Mouse (Mus musculus): ENCODE measurements around the gene Lars2. TPM values are rescaled to one million over a fixed set of nuclear protein-coding genes. Genes with fewer than 3 reads are reported as not detected.

Gene Lars2
- total and polyA plus RNA-seq, 2 experiments from 2014 or later = 33.1 to 986 TPM

- no peak overlapping the region for H3K4me3 ChIP-seq (ENCODE audit: low read depth, low read length)
- peaks cover 6% of the 10 kb centered on the region; the same call in 1 of the 2 replicates for H3K36me3 ChIP-seq (replicated peaks; ENCODE audit: control insufficient read depth, insufficient read depth, low read length)
- H3K9ac ChIP-seq (replicated peaks; ENCODE audit: low read depth, low read length) = no peak overlapping the region
- DNase-seq (ENCODE audit: low spot score) = no peak
- 82% methylated on average over 6 of the region's 6 CpGs for WGBS
- ATAC-seq (ENCODE audit: insufficient read depth, low read depth) = no peak
- no peak overlapping the region for H3K27ac ChIP-seq (ENCODE audit: low read depth)
- TF ChIP-seq CTCF (IDR thresholded peaks at IDR 0.05; ENCODE audit: low read depth) = no peak
- H3K9me3 ChIP-seq (replicated peaks; ENCODE audit: control insufficient read depth, low read length) = no peaks in the 10 kb centered on the region
- H3K4me2 ChIP-seq (ENCODE audit: low read depth, low read length) = no peak overlapping the region
- no peaks in the 10 kb centered on the region for H3K27me3 ChIP-seq (ENCODE audit: control insufficient read depth, insufficient read depth, low read length)
- H3K4me1 ChIP-seq (ENCODE audit: control insufficient read depth, insufficient read depth) = no peaks in the 10 kb centered on the region
These were observed 31.0 kb downstream of the Lars2 start for GRCm38 (mm10) chr9:123397701-123398100.

- no peak overlapping the region for H3K27ac ChIP-seq (ENCODE audit: low read depth)
- H3K4me1 ChIP-seq (ENCODE audit: control insufficient read depth, insufficient read depth) = no peaks in the 10 kb centered on the region
- no peak for DNase-seq (ENCODE audit: low spot score)
- no peak for ATAC-seq (ENCODE audit: insufficient read depth, low read depth)
- no peak overlapping the region for H3K4me3 ChIP-seq (ENCODE audit: low read depth, low read length)
- H3K36me3 ChIP-seq (replicated peaks; ENCODE audit: control insufficient read depth, insufficient read depth, low read length) = peaks cover 6% of the 10 kb centered on the region; the same call in 1 of the 2 replicates
- no peak for TF ChIP-seq EP300 (IDR thresholded peaks at IDR 0.05; ENCODE audit: low read depth)
- TF ChIP-seq CTCF (IDR thresholded peaks at IDR 0.05; ENCODE audit: low read depth) = no peak
- H3K4me2 ChIP-seq (ENCODE audit: low read depth, low read length) = no peak overlapping the region
- H3K9ac ChIP-seq (replicated peaks; ENCODE audit: low read depth, low read length) = no peak overlapping the region
- H3K27me3 ChIP-seq (ENCODE audit: control insufficient read depth, insufficient read depth, low read length) = no peaks in the 10 kb centered on the region
- no peaks in the 10 kb centered on the region for H3K9me3 ChIP-seq (replicated peaks; ENCODE audit: control insufficient read depth, low read length)
- WGBS = 77% methylated on average over 3 of the region's 3 CpGs
These were observed 35.5 kb downstream of the Lars2 start for GRCm38 (mm10) chr9:123402215-123402614.

GRCm38 (mm10) chr9:123403031-123403430 lies 36.3 kb downstream of the Lars2 start:
- no peak overlapping the region for H3K27ac ChIP-seq (ENCODE audit: low read depth)
- no peak overlapping the region for H3K4me3 ChIP-seq (ENCODE audit: low read depth, low read length)
- H3K9ac ChIP-seq (replicated peaks; ENCODE audit: low read depth, low read length) = no peak overlapping the region
- no peaks in the 10 kb centered on the region for H3K4me1 ChIP-seq (ENCODE audit: control insufficient read depth, insufficient read depth)
- peaks cover 6% of the 10 kb centered on the region; the same call in 1 of the 2 replicates for H3K36me3 ChIP-seq (replicated peaks; ENCODE audit: control insufficient read depth, insufficient read depth, low read length)
- TF ChIP-seq EP300 (IDR thresholded peaks at IDR 0.05; ENCODE audit: low read depth) (no peak), CTCF (IDR thresholded peaks at IDR 0.05; ENCODE audit: low read depth) (no peak)
- H3K27me3 ChIP-seq (ENCODE audit: control insufficient read depth, insufficient read depth, low read length) = no peaks in the 10 kb centered on the region
- H3K9me3 ChIP-seq (replicated peaks; ENCODE audit: control insufficient read depth, low read length) = no peaks in the 10 kb centered on the region
- no peak for DNase-seq (ENCODE audit: low spot score)
- WGBS = 43% methylated on average over 3 of the region's 3 CpGs
- ATAC-seq (ENCODE audit: insufficient read depth, low read depth) = no peak
- H3K4me2 ChIP-seq (ENCODE audit: low read depth, low read length) = no peak overlapping the region

- DNase-seq (ENCODE audit: low spot score) = no peak
- H3K9me3 ChIP-seq (replicated peaks; ENCODE audit: control insufficient read depth, low read length) = no peaks in the 10 kb centered on the region
- no peak overlapping the region for H3K9ac ChIP-seq (replicated peaks; ENCODE audit: low read depth, low read length)
- no peaks in the 10 kb centered on the region for H3K27me3 ChIP-seq (ENCODE audit: control insufficient read depth, insufficient read depth, low read length)
- no peaks in the 10 kb centered on the region for H3K4me1 ChIP-seq (ENCODE audit: control insufficient read depth, insufficient read depth)
- no peaks in the 10 kb centered on the region; the same call in 1 of the 2 replicates for H3K36me3 ChIP-seq (replicated peaks; ENCODE audit: control insufficient read depth, insufficient read depth, low read length)
- H3K4me2 ChIP-seq (ENCODE audit: low read depth, low read length) = no peak overlapping the region
- no peak for TF ChIP-seq EP300 (IDR thresholded peaks at IDR 0.05; ENCODE audit: low read depth)
- TF ChIP-seq CTCF (IDR thresholded peaks at IDR 0.05; ENCODE audit: low read depth) = no peak
- no peak overlapping the region for H3K27ac ChIP-seq (ENCODE audit: low read depth)
- H3K4me3 ChIP-seq (ENCODE audit: low read depth, low read length) = no peak overlapping the region
- ATAC-seq (ENCODE audit: insufficient read depth, low read depth) = no peak
- WGBS = 88% methylated on average over 1 of the region's 1 CpGs
These were observed 38.5 kb downstream of the Lars2 start for GRCm38 (mm10) chr9:123405231-123405630.

GRCm38 (mm10) chr9:123408771-123409170 lies 42.0 kb downstream of the Lars2 start:
- DNase-seq (ENCODE audit: low spot score) = no peak

GRCm38 (mm10) chr9:123429863-123430262 lies 63.1 kb downstream of the Lars2 start:
- H3K27me3 ChIP-seq (ENCODE audit: control insufficient read depth, insufficient read depth, low read length) = no peaks in the 10 kb centered on the region
- 94% methylated on average over 4 of the region's 4 CpGs for WGBS
- DNase-seq (ENCODE audit: low spot score) (no peak), ATAC-seq (ENCODE audit: insufficient read depth, low read depth) (no peak)
- no peak overlapping the region for H3K27ac ChIP-seq (ENCODE audit: low read depth)
- H3K9ac ChIP-seq (replicated peaks; ENCODE audit: low read depth, low read length) = no peak overlapping the region
- H3K4me3 ChIP-seq (ENCODE audit: low read depth, low read length) = no peak overlapping the region
- H3K36me3 ChIP-seq (replicated peaks; ENCODE audit: control insufficient read depth, insufficient read depth, low read length) = peaks cover 45% of the 10 kb centered on the region
- no peak overlapping the region for H3K4me2 ChIP-seq (ENCODE audit: low read depth, low read length)
- no peaks in the 10 kb centered on the region for H3K4me1 ChIP-seq (ENCODE audit: control insufficient read depth, insufficient read depth)
- TF ChIP-seq EP300 (IDR thresholded peaks at IDR 0.05; ENCODE audit: low read depth) (no peak), CTCF (IDR thresholded peaks at IDR 0.05; ENCODE audit: low read depth) (no peak)
- H3K9me3 ChIP-seq (replicated peaks; ENCODE audit: control insufficient read depth, low read length) = no peaks in the 10 kb centered on the region

More at GRCm38 (mm10) chr9:123408771-123409170, 42.0 kb downstream of the Lars2 start:
- 83% methylated on average over 2 of the region's 2 CpGs for WGBS
- Histone ChIP-seq H3K9me3 (replicated peaks; ENCODE audit: control insufficient read depth, low read length) (no peaks in the 10 kb centered on the region), H3K27ac (ENCODE audit: low read depth) (no peak overlapping the region), H3K4me1 (ENCODE audit: control insufficient read depth, insufficient read depth) (no peaks in the 10 kb centered on the region), H3K27me3 (ENCODE audit: control insufficient read depth, insufficient read depth, low read length) (no peaks in the 10 kb centered on the region), H3K4me2 (ENCODE audit: low read depth, low read length) (no peak overlapping the region), H3K4me3 (ENCODE audit: low read depth, low read length) (no peak overlapping the region), H3K36me3 (replicated peaks; ENCODE audit: control insufficient read depth, insufficient read depth, low read length) (peaks cover 21% of the 10 kb centered on the region), H3K9ac (replicated peaks; ENCODE audit: low read depth, low read length) (no peak overlapping the region)
- TF ChIP-seq CTCF (IDR thresholded peaks at IDR 0.05; ENCODE audit: low read depth) = no peak
- no peak for TF ChIP-seq EP300 (IDR thresholded peaks at IDR 0.05; ENCODE audit: low read depth)
- ATAC-seq (ENCODE audit: insufficient read depth, low read depth) = no peak

Measured in heart, postnatal 0 days (tissue).